Mouse (Mus musculus) myocyte (in vitro differentiated cells): ENCODE data around the gene Napsa. TPM values are rescaled to one million over a fixed set of nuclear protein-coding genes. Genes with fewer than 3 reads are reported as not detected.

ENCODE experiments used
- H3K27me3 ChIP-seq: one replicate; pipeline ENCODE4 v1.6.1; 2011; ENCODE audit not compliant: control insufficient read depth, insufficient read depth, insufficient read length
- H3K36me3 ChIP-seq: one replicate; pipeline ENCODE4 v1.6.1; 2011; ENCODE audit not compliant: control insufficient read depth, insufficient read depth
- H3K4me2 ChIP-seq: one replicate; pipeline ENCODE4 v1.6.1; 2011; ENCODE audit warnings: low read depth, control low read depth
- H3K4me3 ChIP-seq: one replicate; pipeline ENCODE4 v1.5.1; 2011; ENCODE audit warnings: mild to moderate bottlenecking, control low read depth, moderate library complexity
- H3K79me2 ChIP-seq: one replicate; pipeline ENCODE4 v1.6.1; 2011; ENCODE audit not compliant: control insufficient read depth, insufficient read depth
- H3ac ChIP-seq: one replicate; pipeline ENCODE4 v1.6.1; 2011; ENCODE audit not compliant: control insufficient read depth, insufficient read length
- CEBPB ChIP-seq: IDR thresholded peaks from 2 replicates; pipeline ENCODE4 v1.6.1; 2011; ENCODE audit warnings: mild to moderate bottlenecking, moderate library complexity; ENCODE audit not compliant: poor library complexity, insufficient read depth, severe bottlenecking
- E2F4 ChIP-seq: IDR thresholded peaks from one replicate; pipeline ENCODE4 v1.6.1; 2011; ENCODE audit warnings: mild to moderate bottlenecking, control low read depth, moderate library complexity; ENCODE audit not compliant: insufficient read depth
- MAX ChIP-seq: IDR thresholded peaks from one replicate; pipeline ENCODE4 v1.6.1; 2011; ENCODE audit warnings: low read depth, mild to moderate bottlenecking, control low read depth
- MYOD1 ChIP-seq, 3 experiments: IDR thresholded peaks; one replicate each; pipeline ENCODE4 v1.6.1; 2011; ENCODE audit warnings: control low read depth in 2 of 3, low read depth in 2 of 3, mild to moderate bottlenecking in 2 of 3, moderate library complexity in 1 of 3; ENCODE audit not compliant: insufficient read length in 2 of 3, control insufficient read depth in 1 of 3
- MYOG ChIP-seq, 3 experiments: IDR thresholded peaks; one replicate each; pipeline ENCODE4 v1.6.1; 2011; ENCODE audit warnings: control low read depth in 2 of 3, low read depth in 2 of 3, mild to moderate bottlenecking in 2 of 3; ENCODE audit not compliant: insufficient read length in 2 of 3, control insufficient read depth in 1 of 3, insufficient read depth in 1 of 3
- POLR2A ChIP-seq: IDR thresholded peaks from one replicate; pipeline ENCODE4 v1.6.1; 2011; ENCODE audit warnings: low read depth, mild to moderate bottlenecking, control low read depth, moderate library complexity; ENCODE audit not compliant: insufficient read length
- POLR2AphosphoS2 ChIP-seq: IDR thresholded peaks from one replicate; pipeline ENCODE4 v1.6.1; 2011; ENCODE audit warnings: low read depth, control low read depth; ENCODE audit not compliant: insufficient read length
- REST ChIP-seq: IDR thresholded peaks from one replicate; pipeline ENCODE4 v1.6.1; 2011; ENCODE audit warnings: mild to moderate bottlenecking, control low read depth, moderate library complexity; ENCODE audit not compliant: insufficient read depth, insufficient read length
- SRF ChIP-seq: IDR thresholded peaks from one replicate; pipeline ENCODE4 v1.6.1; 2011; ENCODE audit warnings: low read depth; ENCODE audit not compliant: control insufficient read depth, insufficient read length
- TCF12 ChIP-seq: IDR thresholded peaks from one replicate; pipeline ENCODE4 v1.6.1; 2011; ENCODE audit warnings: mild to moderate bottlenecking, control low read depth; ENCODE audit not compliant: poor library complexity, insufficient read depth, severe bottlenecking
- TCF3 ChIP-seq: IDR thresholded peaks from one replicate; pipeline ENCODE4 v1.6.1; 2011; ENCODE audit warnings: low read depth, control low read depth; ENCODE audit not compliant: insufficient read length
- USF1 ChIP-seq: IDR thresholded peaks from one replicate; pipeline ENCODE4 v1.6.1; 2011; ENCODE audit warnings: low read depth, mild to moderate bottlenecking, control low read depth, moderate library complexity
- polyA plus RNA-seq: library from polyadenylated mRNA; unstranded; fragments of >200 nt; fragmentation: generic; extraction: Trizol; gene quantifications from one replicate; pipeline ENCODE4 v1.2.1, GENCODE M21; 2012; ENCODE audit warnings: missing spikeins

Gene Napsa
- polyA plus RNA-seq, 1 experiment = not detected

DNA sequence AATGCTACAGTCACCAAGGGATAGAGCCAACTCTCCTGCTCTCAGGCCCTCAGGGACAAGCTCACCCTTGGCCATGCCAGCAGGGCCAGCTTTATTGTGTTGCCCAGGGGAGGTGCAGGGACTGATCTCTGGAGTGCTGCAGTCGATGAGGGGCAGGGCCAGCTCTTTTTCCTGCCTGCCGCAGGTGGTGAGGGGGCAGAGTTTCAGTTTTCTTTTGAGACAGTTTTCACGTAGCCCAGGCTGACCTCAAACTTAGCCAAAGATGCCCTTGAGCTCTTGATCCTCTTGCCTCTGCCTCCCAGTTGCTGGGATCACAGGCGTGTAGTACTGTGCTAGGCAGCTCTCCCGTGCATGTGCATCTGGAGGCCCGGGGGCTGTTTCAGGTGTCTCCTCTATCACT is 1.2 kb upstream of the Napsa start:
- H3K79me2 ChIP-seq = no peaks in the 10 kb centered on the region
- peaks cover 30% of the 10 kb centered on the region for H3K27me3 ChIP-seq
- no peak overlapping the region for H3ac ChIP-seq
- no peaks in the 10 kb centered on the region for H3K36me3 ChIP-seq
- TF ChIP-seq MYOD1 (IDR thresholded peaks at IDR 0.05; ENCODE audit: control insufficient read depth in 1 of 3, insufficient read length in 2 of 3, low read depth in 2 of 3) (no peak), REST (no peak), TCF12 (no peak), SRF (no peak), MYOG (IDR thresholded peaks at IDR 0.05; ENCODE audit: control insufficient read depth in 1 of 3, insufficient read depth in 1 of 3, insufficient read length in 2 of 3, low read depth in 2 of 3) (no peak), USF1 (no peak), E2F4 (no peak), MAX (no peak), POLR2AphosphoS2 (no peak), TCF3 (no peak), CEBPB (no peak), POLR2A (no peak)
- no peak overlapping the region for H3K4me3 ChIP-seq
- no peak overlapping the region for H3K4me2 ChIP-seq

DNA sequence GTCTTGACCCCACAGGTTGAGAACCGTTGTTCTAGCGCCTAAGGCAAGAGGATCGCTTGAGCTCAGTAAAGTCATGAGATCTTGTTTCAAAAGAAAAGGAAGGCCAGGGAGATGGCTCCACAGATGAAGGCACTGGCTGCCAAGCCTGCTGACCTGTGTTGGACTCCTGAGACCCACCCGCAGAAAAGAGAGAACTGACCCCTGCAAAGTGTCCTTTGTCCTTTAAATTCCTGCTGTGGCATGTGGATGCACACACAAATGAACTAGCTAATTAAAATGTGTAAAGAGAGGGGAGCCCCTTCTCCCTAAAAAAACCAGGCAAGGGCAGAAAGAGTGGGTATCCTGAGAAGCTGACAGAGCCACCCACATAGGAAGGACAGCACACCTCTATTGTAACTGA is 369 bp upstream of the Napsa start:
- no peaks in the 10 kb centered on the region for H3K36me3 ChIP-seq
- no peaks in the 10 kb centered on the region for H3K79me2 ChIP-seq
- peaks cover 30% of the 10 kb centered on the region for H3K27me3 ChIP-seq
- no peak overlapping the region for H3K4me2 ChIP-seq
- H3ac ChIP-seq = no peak overlapping the region
- H3K4me3 ChIP-seq = no peak overlapping the region
- TF ChIP-seq POLR2AphosphoS2 (no peak), MAX (no peak), E2F4 (no peak), TCF3 (no peak), SRF (no peak), REST (no peak), MYOD1 (IDR thresholded peaks at IDR 0.05; ENCODE audit: control insufficient read depth in 1 of 3, insufficient read length in 2 of 3, low read depth in 2 of 3) (no peak), MYOG (IDR thresholded peaks at IDR 0.05; ENCODE audit: control insufficient read depth in 1 of 3, insufficient read depth in 1 of 3, insufficient read length in 2 of 3, low read depth in 2 of 3) (no peak), TCF12 (no peak), CEBPB (no peak), POLR2A (no peak)

DNA sequence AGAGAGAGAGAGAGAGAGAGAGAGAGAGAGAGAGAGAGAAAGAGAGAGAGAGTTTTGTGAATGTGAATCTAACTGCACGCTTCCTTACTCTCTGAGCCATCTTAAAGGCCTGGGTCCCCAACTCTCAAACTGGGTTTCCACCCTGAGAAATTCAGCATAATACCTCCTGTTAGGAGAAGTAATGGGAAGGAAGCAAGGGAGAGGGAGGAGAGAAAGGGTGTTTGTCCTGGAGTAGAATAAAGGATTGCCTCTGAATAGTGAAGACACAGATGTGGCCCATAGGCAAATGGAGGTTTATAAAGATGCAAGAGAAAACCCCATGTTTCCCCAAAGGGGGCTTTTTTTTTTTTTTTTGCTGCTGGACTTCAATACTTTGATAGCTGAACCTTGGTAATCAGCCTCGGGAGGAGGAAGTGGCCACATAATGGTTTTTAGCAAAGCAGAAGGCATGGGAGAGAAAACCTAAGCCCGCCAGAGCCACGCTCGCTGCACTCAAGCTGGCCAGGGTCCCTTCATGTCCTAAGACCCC is 840 bp downstream of the Napsa start:
- H3K4me3 ChIP-seq = no peak overlapping the region
- no peaks in the 10 kb centered on the region for H3K36me3 ChIP-seq
- H3K4me2 ChIP-seq = no peak overlapping the region
- peaks cover 30% of the 10 kb centered on the region for H3K27me3 ChIP-seq
- TF ChIP-seq CEBPB (no peak), MYOD1 (IDR thresholded peaks at IDR 0.05; ENCODE audit: control insufficient read depth in 1 of 3, insufficient read length in 2 of 3, low read depth in 2 of 3) (no peak), E2F4 (no peak), POLR2A (no peak), USF1 (no peak), REST (no peak), TCF3 (no peak), MYOG (IDR thresholded peaks at IDR 0.05; ENCODE audit: control insufficient read depth in 1 of 3, insufficient read depth in 1 of 3, insufficient read length in 2 of 3, low read depth in 2 of 3) (no peak), TCF12 (no peak), SRF (no peak), MAX (no peak), POLR2AphosphoS2 (no peak)
- no peak overlapping the region for H3ac ChIP-seq
- H3K79me2 ChIP-seq = no peaks in the 10 kb centered on the region

DNA sequence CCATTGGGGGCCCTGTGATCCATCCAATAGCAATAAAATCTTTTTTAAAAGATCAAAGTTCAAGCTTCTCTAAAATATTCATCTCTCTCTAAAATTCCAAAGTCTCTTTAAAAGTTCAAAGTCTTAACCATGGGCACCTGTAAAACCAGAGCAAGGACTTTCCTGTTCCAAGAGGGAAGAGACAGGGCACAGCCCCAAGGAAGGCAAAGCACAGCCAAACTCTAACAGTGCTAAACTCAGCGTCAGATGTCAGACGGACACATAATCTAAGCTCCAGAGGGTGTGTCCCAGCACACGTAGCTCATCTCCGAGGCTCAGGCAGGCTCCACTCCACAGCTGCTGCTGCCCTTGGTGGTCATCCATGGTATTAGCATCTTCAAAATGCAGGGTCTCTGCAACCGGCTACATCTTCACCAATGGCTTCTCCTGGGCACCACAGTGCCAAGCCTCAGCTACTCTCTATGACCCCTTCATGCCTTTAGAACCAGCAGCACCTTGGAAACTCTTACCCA is 4.2 kb downstream of the Napsa start:
- Histone ChIP-seq H3K36me3 (no peaks in the 10 kb centered on the region), H3ac (no peak overlapping the region), H3K4me3 (no peak overlapping the region), H3K27me3 (peaks cover 22% of the 10 kb centered on the region), H3K4me2 (no peak overlapping the region), H3K79me2 (no peaks in the 10 kb centered on the region)
- no peak for TF ChIP-seq CEBPB
- TF ChIP-seq TCF12 = no peak
- TF ChIP-seq E2F4 = no peak
- TF ChIP-seq POLR2AphosphoS2 = no peak
- no peak for TF ChIP-seq REST
- TF ChIP-seq SRF = no peak
- no peak for TF ChIP-seq POLR2A
- TF ChIP-seq TCF3 = no peak
- no peak for TF ChIP-seq MYOD1 (IDR thresholded peaks at IDR 0.05; ENCODE audit: control insufficient read depth in 1 of 3, insufficient read length in 2 of 3, low read depth in 2 of 3)
- no peak for TF ChIP-seq MYOG (IDR thresholded peaks at IDR 0.05; ENCODE audit: control insufficient read depth in 1 of 3, insufficient read depth in 1 of 3, insufficient read length in 2 of 3, low read depth in 2 of 3)
- TF ChIP-seq USF1 = no peak
- no peak for TF ChIP-seq MAX
